Mouse (Mus musculus) myocyte (in vitro differentiated cells): ENCODE measurements at regions not wholly inside any gene's neighbourhood (a gene's known extent, or its start where the extent isn't known, plus 50 kb on each side); places are given as distances from the start of the nearest gene placed in this dataset.

Experiments used
- E2F4 ChIP-seq: IDR thresholded peaks from one replicate; pipeline ENCODE4 v1.6.1; 2011; ENCODE audit warnings: mild to moderate bottlenecking, control low read depth, moderate library complexity; ENCODE audit not compliant: insufficient read depth
- MYOG ChIP-seq, 3 experiments: IDR thresholded peaks; one replicate each; pipeline ENCODE4 v1.6.1; 2011; ENCODE audit warnings: control low read depth in 2 of 3, low read depth in 2 of 3, mild to moderate bottlenecking in 2 of 3; ENCODE audit not compliant: insufficient read length in 2 of 3, control insufficient read depth in 1 of 3, insufficient read depth in 1 of 3
- POLR2A ChIP-seq: IDR thresholded peaks from one replicate; pipeline ENCODE4 v1.6.1; 2011; ENCODE audit warnings: low read depth, mild to moderate bottlenecking, control low read depth, moderate library complexity; ENCODE audit not compliant: insufficient read length
- POLR2AphosphoS2 ChIP-seq: IDR thresholded peaks from one replicate; pipeline ENCODE4 v1.6.1; 2011; ENCODE audit warnings: low read depth, control low read depth; ENCODE audit not compliant: insufficient read length
- REST ChIP-seq: IDR thresholded peaks from one replicate; pipeline ENCODE4 v1.6.1; 2011; ENCODE audit warnings: mild to moderate bottlenecking, control low read depth, moderate library complexity; ENCODE audit not compliant: insufficient read depth, insufficient read length

- no peak for TF ChIP-seq POLR2AphosphoS2
- no peak for TF ChIP-seq POLR2A
- TF ChIP-seq MYOG (IDR thresholded peaks at IDR 0.05; ENCODE audit: control insufficient read depth in 1 of 3, insufficient read depth in 1 of 3, insufficient read length in 2 of 3, low read depth in 2 of 3): no peak
- no peak for TF ChIP-seq E2F4
- TF ChIP-seq REST: no peak
Observed at GRCm38 (mm10) chr1:81516575-81517210, 439.9 kb downstream of the Nyap2 start.
